Mouse (Mus musculus): ENCODE data around the gene Tbc1d24. TPM values are rescaled to one million over a fixed set of nuclear protein-coding genes. Genes with fewer than 3 reads are reported as not detected.
A peak's percentile ranks its signal among the peaks of the same experiment; 100 is the strongest.

Gene Tbc1d24
- polyA plus RNA-seq, 1 experiment, result 50.3 TPM

DNA sequence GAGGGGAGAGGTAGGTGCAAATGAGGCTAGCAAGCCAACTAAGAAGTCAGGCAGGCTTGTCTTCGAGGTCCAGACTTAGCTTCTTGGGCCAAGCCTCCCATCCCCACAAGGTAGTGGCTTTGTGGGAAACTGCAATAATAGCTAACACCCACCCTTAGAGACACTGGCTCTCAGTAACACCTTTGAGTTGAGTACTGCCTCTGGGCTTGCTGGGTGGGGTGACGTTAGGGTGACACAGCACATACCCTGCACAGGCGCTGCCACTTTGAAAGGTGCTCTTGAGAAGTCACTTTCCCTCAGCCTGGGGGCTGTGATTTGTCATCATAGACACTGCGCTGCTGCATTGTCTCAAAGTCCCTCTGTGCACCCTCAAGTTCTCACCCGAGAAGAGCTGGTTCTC lies 11.6 kb downstream of the Tbc1d24 start:
- no peak overlapping the region for H3K27ac ChIP-seq (ENCODE audit: insufficient read depth, low read length)
- no peak for DNase-seq
- TF ChIP-seq CTCF (IDR thresholded peaks at IDR 0.05; ENCODE audit: borderline replicate concordance, insufficient read depth, low read depth, low read length) (no peak), POLR2A (IDR thresholded peaks at IDR 0.05; ENCODE audit: borderline replicate concordance, insufficient read depth, low read length) (no peak)
- H3K4me3 ChIP-seq (replicated peaks; ENCODE audit: insufficient read depth, low read depth, low read length), result no peak overlapping the region
- peaks cover 24% of the 10 kb centered on the region for H3K4me1 ChIP-seq (ENCODE audit: control insufficient read depth, insufficient read depth, low read length)
- 94% methylated on average over 5 of the region's 5 CpGs for WGBS
- no peaks in the 10 kb centered on the region for H3K27me3 ChIP-seq (ENCODE audit: control insufficient read depth, insufficient read depth, low read length)

DNA sequence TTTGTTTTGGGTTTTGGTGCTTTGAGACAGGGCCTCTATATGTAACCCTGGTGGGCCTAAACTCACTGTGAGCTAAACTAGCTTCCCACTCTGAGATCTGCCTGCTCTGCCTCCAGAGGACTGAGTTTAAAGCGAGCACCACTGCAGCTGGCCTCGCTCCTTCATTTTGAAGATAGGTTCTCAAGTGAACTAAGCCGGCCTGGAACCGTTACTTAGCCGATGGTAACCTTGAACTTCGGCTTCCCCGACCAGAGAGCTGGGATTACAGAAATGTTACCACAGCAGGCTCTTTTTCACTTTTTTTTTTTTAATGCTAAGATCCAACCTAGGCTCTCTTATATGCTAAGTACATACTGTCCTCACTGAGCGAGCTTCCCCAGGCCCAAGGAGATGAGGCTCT lies 12.1 kb downstream of the Tbc1d24 start:
- 95% methylated on average over 8 of the region's 8 CpGs for WGBS
- Histone ChIP-seq H3K27ac (ENCODE audit: insufficient read depth, low read length) (no peak overlapping the region), H3K4me1 (ENCODE audit: control insufficient read depth, insufficient read depth, low read length) (peaks cover 19% of the 10 kb centered on the region), H3K4me3 (replicated peaks; ENCODE audit: insufficient read depth, low read depth, low read length) (no peak overlapping the region), H3K27me3 (ENCODE audit: control insufficient read depth, insufficient read depth, low read length) (no peaks in the 10 kb centered on the region)
- TF ChIP-seq POLR2A (IDR thresholded peaks at IDR 0.05; ENCODE audit: borderline replicate concordance, insufficient read depth, low read length) (no peak), CTCF (IDR thresholded peaks at IDR 0.05; ENCODE audit: borderline replicate concordance, insufficient read depth, low read depth, low read length) (no peak)
- no peak for DNase-seq

DNA sequence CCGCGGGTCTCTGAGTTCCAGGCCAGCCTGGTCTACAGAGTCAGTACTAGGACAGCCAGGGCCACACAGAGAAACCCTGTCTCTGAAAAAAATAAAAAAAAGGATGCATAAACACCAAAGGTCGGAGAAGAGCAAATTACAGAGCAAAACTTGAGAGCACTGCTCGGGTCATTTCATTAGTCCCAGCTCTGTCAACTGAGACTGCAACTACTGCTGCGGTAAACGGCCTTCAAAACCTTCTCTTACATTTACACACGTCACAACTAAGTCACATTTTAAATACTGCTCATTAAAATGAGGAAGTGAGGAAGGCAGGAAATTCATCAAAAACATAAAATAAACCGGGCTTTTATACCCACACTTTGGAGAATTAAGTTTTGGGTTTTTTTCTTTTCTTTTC lies 12.5 kb downstream of the Tbc1d24 start:
- Histone ChIP-seq H3K4me3 (replicated peaks; ENCODE audit: insufficient read depth, low read depth, low read length) (no peak overlapping the region), H3K27me3 (ENCODE audit: control insufficient read depth, insufficient read depth, low read length) (no peaks in the 10 kb centered on the region), H3K27ac (ENCODE audit: insufficient read depth, low read length) (no peak overlapping the region), H3K4me1 (ENCODE audit: control insufficient read depth, insufficient read depth, low read length) (peaks cover 15% of the 10 kb centered on the region)
- WGBS, result 90% methylated on average over 8 of the region's 8 CpGs
- DNase-seq, result no peak
- TF ChIP-seq CTCF (IDR thresholded peaks at IDR 0.05; ENCODE audit: borderline replicate concordance, insufficient read depth, low read depth, low read length) (no peak), POLR2A (IDR thresholded peaks at IDR 0.05; ENCODE audit: borderline replicate concordance, insufficient read depth, low read length) (no peak)

DNA sequence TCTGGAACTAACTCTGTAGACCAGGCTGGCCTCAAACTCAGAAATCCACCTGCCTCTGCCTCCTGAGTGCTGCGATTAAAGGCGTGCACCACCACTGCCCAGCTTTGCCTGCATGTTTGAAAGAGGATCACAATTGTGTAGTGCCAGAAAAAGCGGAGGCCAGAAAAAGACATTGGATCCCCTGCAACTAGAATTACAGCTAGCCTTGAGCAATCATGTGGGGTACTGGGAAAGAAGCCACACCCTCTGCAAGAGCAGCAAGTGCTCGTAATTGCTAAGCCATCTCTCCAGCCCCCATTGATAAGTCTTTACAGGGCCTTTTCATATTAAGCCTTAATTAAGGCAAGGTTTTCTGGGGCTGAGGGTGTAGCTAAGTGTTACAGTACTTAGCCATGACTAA lies 13.9 kb downstream of the Tbc1d24 start:
- no peaks in the 10 kb centered on the region for H3K27me3 ChIP-seq (ENCODE audit: control insufficient read depth, insufficient read depth, low read length)
- DNase-seq, result no peak
- 0 out of 2 replicates have a peak, but pooled peaks cover 4% of the 10 kb centered on the region for H3K4me1 ChIP-seq (ENCODE audit: control insufficient read depth, insufficient read depth, low read length)
- H3K27ac ChIP-seq (ENCODE audit: insufficient read depth, low read length), result no peak overlapping the region
- H3K4me3 ChIP-seq (replicated peaks; ENCODE audit: insufficient read depth, low read depth, low read length), result no peak overlapping the region
- 71% methylated on average over 4 of the region's 4 CpGs for WGBS
- TF ChIP-seq POLR2A (IDR thresholded peaks at IDR 0.05; ENCODE audit: borderline replicate concordance, insufficient read depth, low read length) (no peak), CTCF (IDR thresholded peaks at IDR 0.05; ENCODE audit: borderline replicate concordance, insufficient read depth, low read depth, low read length) (no peak)

DNA sequence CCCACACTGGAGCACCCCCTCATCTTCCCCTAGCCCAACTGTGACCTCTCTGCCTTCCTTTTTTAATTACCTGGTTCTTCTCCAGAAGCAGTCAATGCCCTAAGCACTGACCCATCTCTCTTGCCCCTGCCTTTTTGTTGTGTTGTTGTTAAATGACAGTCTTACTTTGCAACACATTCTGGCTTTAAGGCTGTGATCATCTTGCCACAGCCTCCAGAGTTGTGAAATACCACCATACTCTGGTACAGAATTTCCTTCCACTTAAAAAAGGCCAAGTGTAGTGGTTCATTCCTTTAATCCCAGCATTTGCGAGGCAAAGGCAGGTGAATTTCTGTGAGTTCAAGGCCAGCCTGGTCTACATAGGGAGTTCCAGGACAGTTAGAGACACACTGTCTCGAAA lies 14.4 kb downstream of the Tbc1d24 start:
- peaks cover 5% of the 10 kb centered on the region for H3K4me1 ChIP-seq (ENCODE audit: control insufficient read depth, insufficient read depth, low read length)
- TF ChIP-seq CTCF (IDR thresholded peaks at IDR 0.05; ENCODE audit: borderline replicate concordance, insufficient read depth, low read depth, low read length), result no peak
- no peaks in the 10 kb centered on the region for H3K27me3 ChIP-seq (ENCODE audit: control insufficient read depth, insufficient read depth, low read length)
- H3K27ac ChIP-seq (ENCODE audit: insufficient read depth, low read length), result no peak overlapping the region
- no peak for DNase-seq
- H3K4me3 ChIP-seq (replicated peaks; ENCODE audit: insufficient read depth, low read depth, low read length), result no peak overlapping the region
- 96% methylated on average over 2 of the region's 2 CpGs for WGBS

DNA sequence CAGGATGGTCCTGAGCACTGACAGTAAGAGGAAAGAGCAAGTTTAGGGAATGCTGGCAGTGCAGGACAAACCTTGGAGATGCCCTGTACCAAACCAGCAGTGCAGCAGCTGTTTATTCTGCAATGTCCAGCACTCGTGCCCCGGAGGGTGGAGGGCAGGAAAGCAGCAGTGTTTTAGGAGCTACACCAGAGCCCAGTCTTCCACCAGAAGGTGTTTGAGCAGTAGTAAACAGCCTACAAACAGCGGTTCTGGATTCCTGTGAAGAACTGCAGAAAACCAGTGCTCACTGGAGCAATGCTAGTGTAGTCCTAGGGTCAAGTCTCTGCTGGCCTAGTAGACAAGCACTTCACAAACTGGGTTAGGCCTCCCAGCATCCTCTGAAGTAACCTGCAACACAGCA lies 31.1 kb downstream of the Tbc1d24 start:
- H3K4me3 ChIP-seq (replicated peaks; ENCODE audit: insufficient read depth, low read depth, low read length), result no peak overlapping the region
- 74% methylated on average over 3 of the region's 3 CpGs for whole genome bisulfite sequencing
- no peak for DNase-seq
- H3K4me1 ChIP-seq (ENCODE audit: control insufficient read depth, insufficient read depth, low read length), result peaks cover 5% of the 10 kb centered on the region
- TF ChIP-seq CTCF (IDR thresholded peaks at IDR 0.05; ENCODE audit: borderline replicate concordance, insufficient read depth, low read depth, low read length), result no peak
- TF ChIP-seq POLR2A (IDR thresholded peaks at IDR 0.05; ENCODE audit: borderline replicate concordance, insufficient read depth, low read length), result no peak
- no peaks in the 10 kb centered on the region for H3K27me3 ChIP-seq (ENCODE audit: control insufficient read depth, insufficient read depth, low read length)
- H3K27ac ChIP-seq (ENCODE audit: insufficient read depth, low read length), result no peak overlapping the region

DNA sequence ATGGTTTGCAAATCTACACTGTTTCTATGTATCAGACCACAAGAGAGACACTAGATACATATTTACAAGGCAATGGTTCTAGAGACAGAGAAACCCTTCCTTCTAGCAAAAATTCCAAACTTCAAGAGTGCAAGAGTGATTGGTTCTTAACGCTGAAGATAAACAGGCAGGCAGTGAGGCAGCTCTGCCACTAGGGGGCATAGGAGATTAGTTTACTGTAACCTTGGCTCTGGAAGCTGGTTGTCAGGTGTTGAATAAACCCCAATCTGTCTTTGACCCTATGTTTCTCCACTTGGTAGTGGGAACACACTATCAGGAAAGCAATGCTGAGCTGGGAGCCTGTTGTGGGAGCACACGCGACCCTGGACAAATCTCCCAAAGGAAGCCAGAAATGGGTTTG lies 31.9 kb downstream of the Tbc1d24 start:
- no peaks in the 10 kb centered on the region for H3K27me3 ChIP-seq (ENCODE audit: control insufficient read depth, insufficient read depth, low read length)
- no peak overlapping the region for H3K27ac ChIP-seq (ENCODE audit: insufficient read depth, low read length)
- H3K4me3 ChIP-seq (replicated peaks; ENCODE audit: insufficient read depth, low read depth, low read length), result no peak overlapping the region
- TF ChIP-seq CTCF (IDR thresholded peaks at IDR 0.05; ENCODE audit: borderline replicate concordance, insufficient read depth, low read depth, low read length), result peak; percentile 85
- TF ChIP-seq POLR2A (IDR thresholded peaks at IDR 0.05; ENCODE audit: borderline replicate concordance, insufficient read depth, low read length), result no peak
- 2% methylated on average over 3 of the region's 3 CpGs for WGBS
- H3K4me1 ChIP-seq (ENCODE audit: control insufficient read depth, insufficient read depth, low read length), result peaks cover 5% of the 10 kb centered on the region
- peak; percentile 75 to 79 for DNase-seq

DNA sequence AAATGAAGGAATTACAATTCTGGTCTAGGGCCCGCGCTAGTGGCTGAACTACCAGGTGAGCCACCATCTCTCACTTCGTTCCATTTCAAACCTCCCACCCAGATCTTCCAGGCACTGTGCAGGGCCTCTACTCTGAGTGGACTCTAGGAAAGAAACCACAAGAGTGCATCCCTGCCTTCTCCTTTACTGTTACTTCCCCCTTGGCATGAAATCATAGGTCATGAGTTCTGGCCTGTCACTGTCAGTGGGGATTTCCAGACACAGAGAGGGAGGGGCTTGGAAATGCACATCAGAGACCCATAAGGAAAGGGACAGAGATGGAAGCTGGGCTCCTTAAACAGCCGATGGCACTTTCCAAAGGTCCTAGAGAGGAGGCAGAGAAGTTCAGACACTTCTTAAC lies 33.6 kb downstream of the Tbc1d24 start:
- Histone ChIP-seq H3K4me3 (replicated peaks; ENCODE audit: insufficient read depth, low read depth, low read length) (no peak overlapping the region), H3K27me3 (ENCODE audit: control insufficient read depth, insufficient read depth, low read length) (no peaks in the 10 kb centered on the region), H3K27ac (ENCODE audit: insufficient read depth, low read length) (no peak overlapping the region), H3K4me1 (ENCODE audit: control insufficient read depth, insufficient read depth, low read length) (peaks cover 9% of the 10 kb centered on the region)
- 83% methylated on average over 4 of the region's 4 CpGs for WGBS
- TF ChIP-seq CTCF (IDR thresholded peaks at IDR 0.05; ENCODE audit: borderline replicate concordance, insufficient read depth, low read depth, low read length) (no peak), POLR2A (IDR thresholded peaks at IDR 0.05; ENCODE audit: borderline replicate concordance, insufficient read depth, low read length) (no peak)
- no peak for DNase-seq

Data from cerebellum, adult 2 months (tissue).